Mouse (Mus musculus) adrenal gland, adult (tissue): ENCODE results near the gene Fank1.
A peak's percentile ranks its signal among the peaks of the same experiment; 100 is the strongest.

Source experiments
- DNase-seq, 2 experiments: peaks; one replicate each; pipeline ENCODE4 v3.0.0; 2022 to 2023; ENCODE audit warnings: low spot score in 1 of 2; ENCODE audit not compliant: inconsistent age in 2 of 2

Gene Fank1

DNA sequence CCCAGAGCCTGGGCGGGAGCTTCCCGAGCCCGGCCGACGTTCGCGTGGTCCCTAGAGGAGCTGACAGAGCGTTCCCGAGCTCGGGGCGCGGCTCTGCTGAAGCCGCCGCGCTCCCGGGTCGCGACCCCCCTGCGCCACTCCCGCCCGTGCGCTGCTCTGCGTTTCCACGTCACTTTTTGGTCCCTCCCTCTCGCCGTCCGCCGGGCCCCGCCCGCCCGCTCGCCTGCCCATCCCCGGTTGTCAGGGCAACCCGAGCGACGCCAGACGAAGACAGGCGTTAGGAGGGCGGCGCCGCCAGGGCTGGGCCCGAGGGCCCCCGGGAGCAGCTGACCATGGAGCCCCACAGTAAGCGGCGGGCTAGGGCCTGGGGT lies at the start of gene Fank1:
Gene Fank1 (plus strand): TSS at position 236 of the 371 bp plus-strand sequence.
- peak; percentile 91 to 95 for DNase-seq

DNA sequence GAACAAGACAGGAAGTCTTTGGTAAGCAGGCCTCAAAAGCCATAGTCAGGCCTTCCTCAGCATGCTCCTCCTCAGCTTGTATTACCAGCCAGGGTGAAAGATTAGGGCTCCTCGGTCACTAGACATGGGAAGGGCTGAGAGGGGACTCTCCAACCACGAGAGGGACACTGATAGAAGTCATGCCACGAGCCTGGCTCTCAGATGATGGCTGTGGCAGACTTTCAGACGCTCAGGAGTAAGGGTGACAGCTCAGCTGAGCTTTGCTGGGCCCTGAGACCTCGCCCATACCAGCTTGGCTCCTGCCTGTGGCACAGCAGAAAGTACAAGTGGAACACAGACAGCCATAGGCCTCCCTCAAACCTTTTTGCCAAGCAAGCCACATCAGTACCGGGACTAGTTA lies 49.6 kb upstream of the Fank1 start:
- DNase-seq = no peak

DNA sequence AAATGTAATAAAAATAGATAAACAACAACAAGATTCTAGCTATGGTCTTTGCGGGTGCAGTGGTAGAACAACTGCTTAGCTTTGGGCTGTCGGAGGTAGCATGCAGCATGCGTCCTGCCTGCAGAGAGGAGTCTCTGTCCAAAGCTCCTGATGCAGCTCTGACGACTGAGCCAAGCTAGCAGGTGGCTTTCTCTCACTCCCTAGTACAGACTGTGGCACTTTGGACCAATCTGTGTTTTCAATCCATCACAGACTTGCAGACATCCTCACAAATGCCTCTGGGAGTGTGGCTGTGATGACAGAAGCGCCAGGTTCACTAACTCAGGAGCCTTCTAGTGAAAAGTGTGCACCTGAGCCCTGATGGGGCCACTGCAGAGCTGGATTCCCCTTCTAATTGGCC lies 47.3 kb upstream of the Fank1 start:
- no peak for DNase-seq

DNA sequence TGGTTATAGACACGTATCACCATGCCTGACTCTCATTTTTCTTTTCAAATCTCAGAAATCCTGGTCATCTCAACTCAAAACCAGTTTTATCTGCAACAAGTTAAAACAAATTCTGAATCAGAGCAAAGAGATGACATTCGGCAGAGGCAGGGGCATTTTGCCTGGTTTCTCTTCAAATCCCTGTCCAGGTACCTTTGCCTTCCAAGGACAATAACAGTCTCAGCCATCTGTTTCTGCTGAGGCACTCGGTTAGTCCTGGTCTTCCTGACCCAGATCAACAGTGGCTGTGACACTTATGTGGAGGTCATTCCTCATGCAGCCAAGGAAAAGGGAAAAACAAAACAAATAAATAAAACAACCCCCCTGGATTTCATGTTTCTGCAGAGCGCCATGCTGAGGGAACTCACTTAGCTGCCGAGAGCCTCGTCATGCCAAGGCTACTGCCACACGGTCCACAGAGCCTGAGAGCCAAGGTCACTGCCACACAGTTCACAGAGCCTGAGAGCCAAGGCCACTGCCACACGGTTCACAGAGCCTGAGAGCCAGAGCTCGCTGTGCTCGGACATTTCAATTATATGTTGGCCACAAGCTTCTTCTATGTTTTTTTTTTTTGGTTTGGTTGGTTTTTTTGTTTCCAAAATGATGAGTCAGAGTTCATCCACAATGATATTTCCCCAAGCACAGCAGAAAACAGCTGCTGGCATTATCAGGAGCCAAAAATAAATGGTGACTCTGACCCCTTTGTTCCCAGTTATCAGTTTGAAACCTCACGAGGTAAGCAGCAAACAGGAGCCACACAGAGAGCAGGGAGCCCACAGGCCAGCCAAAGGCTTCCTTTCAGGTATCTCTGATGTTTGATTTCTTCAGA lies 46.1 kb upstream of the Fank1 start:
- peak; percentile 65 to 77 for DNase-seq

DNA sequence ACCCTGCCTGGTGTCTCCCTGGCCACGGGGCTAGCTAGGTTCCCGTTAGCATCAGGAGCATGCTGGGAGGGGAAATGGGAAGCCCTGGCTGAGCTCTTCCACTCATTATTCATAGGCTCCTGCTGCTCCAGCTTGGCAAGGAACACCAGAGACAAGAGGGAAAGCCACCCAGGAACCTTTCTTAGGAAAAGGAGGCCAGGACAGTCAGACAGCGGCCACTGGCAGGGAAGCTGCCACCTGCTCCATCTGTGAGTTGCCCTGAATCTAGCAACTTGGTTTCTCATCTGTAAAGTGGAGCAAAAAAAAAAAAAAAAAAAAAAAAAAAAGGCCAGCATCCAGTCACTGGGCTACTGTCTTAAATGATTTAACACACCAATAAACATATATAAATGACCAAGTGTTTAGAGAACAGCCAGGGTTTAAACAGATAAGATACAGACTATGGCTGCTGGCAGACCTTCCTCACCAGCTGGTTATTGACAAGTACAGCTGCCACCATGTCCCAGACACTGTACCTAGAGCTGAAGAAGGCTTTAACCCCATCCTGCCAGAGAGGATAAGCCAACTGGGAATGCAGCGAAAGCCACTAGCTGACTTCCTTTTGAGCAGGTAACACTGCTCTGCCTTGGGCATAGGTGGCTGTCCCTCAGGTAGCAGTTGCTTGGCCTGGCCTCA lies 44.6 kb upstream of the Fank1 start:
- DNase-seq = no peak

DNA sequence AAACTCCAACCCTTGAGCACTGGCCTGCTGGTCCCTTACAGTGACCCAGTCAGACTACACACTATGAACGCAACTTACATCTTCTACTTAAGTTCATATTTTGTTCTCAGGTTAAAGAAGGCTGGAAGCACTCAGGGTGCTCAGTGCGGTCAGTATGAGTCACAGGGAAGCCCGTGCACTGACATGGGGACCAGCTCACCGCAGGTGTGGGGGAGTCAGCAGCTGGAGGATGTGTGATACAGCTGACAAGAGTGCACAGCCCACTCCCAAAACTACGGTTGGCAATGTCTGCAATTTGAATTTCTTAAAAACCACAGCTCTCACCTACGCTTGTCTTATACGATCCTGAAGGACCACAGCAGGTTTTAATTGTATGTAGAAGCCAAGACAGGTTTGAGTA lies 36.1 kb upstream of the Fank1 start:
- no peak for DNase-seq

DNA sequence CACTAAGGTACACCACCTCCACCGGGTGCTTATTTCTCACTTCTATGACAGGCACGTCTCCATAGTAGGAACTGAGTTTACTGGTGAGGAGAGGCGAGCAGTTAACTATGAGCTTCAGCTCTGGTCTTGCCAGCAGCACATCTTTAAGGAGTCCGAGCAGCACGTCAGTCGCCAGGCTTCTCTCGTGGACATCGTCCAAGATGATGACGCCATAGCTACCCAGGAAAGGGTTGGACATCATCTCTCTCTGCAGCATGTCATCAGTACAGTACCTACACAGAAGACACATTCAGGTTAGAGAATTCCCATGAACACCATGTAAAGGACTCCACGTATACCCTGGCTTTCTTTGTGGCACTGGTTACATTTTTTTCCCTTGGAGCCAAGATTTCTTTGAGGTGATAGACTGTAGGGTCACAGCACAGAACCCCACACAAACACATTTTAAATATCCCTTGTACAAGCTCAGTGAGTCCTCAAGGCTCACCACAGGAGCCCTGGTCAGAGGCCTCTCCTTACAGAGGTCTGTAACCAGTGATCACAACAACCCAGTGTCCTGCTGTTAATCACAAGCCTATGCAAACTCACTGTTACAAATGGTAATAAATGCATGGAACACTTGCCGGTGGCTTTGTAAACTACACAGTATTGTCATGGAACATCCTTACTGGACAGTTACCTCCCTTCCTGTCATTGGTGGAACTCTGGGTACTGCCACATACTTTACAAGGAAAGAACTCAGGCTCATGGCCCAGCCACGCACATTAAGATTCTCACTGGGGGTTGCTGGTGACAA lies 33.9 kb upstream of the Fank1 start:
- no peak for DNase-seq

DNA sequence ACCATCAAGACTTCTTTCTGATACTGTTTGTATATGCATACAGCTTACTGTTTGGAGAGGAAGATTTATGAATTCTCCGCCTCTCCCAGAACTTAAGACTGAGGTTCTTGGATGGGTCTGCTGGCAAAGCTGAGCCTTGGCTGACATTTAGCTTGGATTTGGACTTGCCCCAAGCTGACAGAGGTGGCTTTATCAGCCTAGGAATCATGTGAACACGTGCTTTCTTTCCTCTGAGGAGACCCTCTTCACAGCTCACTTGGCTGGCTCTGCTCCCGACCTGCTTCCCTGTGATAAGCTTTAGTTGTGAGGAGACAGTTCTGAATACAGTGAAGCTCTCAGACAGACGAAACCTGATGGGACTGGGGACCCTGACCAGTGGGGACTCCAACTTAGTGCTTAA lies 33.0 kb upstream of the Fank1 start:
- peak in 1 of 2 experiments; percentile 73 for DNase-seq

DNA sequence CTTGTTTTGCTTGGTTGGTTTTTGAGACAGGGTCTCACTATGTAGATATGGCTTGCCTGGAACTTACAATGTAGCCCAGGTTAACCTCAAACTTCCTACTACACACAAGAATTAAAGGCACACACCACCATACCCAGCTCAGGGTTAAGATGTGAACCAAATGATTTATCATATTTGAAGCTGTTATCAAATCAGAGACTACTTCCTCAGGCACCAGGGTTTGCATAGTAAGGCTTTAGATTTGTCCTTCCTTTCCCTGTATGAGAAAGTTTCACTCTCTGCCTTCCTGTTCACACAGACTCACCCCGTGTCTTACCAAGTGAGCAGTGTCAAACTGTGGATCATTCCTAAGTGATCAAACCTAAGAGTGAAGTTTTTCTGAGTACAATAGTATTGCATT lies 32.5 kb upstream of the Fank1 start:
- DNase-seq = no peak

DNA sequence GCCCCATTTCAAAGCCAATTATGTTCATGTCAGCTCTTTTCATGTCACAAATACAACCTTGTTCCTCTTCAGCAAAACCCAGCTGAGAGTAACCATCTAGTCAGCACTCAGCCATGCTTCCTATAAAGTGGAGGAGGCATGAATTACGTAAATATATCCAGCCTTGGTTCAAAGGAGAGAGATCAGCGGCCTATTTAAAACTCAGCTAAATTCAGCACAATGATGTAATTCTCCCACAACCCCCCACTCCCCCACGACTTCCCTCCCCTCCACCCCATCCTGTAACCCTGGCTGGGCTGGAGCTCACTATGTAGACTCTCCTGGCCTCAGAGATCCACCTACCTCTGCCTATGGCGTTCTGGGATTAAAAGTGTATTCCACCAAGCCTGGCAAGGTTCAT lies 32.0 kb upstream of the Fank1 start:
- DNase-seq = no peak

DNA sequence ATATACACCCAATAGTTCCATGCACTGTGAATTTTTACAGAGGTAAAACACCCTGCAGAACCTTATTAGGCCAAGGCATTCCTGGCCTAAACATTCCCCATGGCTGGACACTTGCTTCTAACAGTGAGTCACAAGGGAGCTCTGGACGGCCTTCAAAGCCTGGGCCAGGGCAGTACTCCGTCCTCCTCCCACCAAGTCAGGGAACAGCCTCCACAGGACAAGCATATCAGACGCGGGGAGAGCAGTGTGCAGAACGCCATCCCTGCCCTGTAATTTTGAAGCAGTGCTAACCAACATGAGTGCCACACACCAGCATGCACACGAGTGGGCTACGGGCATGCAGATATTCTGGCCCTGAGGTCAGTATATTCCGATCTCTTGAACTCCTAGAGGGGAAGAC lies 29.3 kb upstream of the Fank1 start:
- peak; percentile 80 to 88 for DNase-seq

DNA sequence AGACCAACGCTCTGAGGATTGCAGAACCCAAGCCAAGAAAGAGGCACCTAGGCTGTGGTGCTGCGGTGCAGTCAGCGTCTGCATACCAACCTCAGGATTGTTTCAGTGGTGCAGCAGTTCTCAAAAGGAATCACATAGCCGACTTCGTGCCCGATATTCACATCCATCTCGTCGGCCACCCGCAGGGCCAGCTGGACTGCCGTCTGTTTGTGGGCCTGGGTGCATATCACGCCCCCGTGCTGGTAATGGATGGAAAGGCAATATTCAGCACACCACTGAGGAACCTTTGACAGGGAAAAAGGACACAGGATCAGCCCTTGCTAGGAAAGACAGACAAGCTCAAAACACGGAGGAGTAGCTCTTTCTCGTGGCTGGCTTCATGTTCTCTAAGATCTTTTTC lies 27.9 kb upstream of the Fank1 start:
- DNase-seq = no peak

DNA sequence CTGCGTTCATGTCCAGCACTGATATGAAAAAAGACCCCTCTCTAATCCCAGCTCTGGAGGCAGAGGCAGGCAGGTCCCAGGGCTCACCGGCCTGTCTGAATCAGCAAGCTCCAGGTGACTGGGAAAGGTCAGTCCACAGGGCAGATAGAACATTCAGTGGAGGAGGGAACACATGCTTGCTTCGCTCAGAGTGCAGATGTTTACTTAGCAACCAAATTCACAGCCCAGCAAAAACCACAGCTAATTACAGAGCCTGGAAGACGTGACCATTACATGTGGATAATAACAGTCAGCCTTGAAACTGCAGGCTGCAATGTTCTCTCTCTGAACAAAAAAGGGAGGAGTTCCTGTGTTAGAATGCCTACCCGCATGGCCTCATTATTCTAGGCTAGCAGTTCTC lies 26.0 kb upstream of the Fank1 start:
- no peak for DNase-seq

DNA sequence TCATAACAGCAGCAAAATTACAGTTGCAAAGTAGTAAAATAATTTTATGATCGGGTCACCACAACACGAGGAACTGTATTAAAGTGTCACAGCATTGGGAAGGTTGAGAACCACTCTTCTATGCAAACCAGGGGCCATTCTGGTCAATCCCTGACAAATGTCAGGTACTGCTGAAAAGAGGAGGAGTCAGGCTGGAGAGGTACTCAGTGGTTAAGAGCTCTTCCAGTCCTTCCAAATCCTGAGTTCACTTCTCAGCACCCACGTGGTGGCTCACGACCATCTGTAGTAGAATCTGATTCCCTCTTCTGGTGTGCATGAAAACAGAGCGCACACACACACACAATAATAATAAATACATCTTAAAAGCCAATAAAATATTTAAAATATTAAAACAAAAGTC lies 25.5 kb upstream of the Fank1 start:
- no peak for DNase-seq

DNA sequence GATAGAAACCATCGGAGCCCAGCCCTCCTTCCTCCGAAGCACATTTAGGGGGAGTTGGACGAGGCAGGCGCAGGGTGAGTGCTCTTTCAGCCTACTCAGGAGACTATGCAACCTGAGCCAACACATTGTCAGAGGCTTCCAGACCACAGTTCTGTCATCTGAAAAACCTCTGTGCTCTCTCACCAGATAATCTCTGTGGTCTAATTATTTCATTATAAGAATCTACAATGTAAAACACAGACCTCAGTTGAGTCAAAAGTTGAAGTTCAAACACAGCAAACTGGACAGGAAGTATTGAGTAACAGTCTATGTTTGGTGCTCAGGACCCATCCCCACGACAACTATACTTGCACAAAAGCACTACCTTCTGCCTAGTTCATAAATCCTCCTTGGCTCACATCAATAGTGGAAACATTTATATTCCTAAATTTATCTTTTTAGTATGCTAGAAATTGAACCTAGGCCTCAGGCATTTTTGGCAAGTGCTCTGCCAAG lies 18.7 kb upstream of the Fank1 start:
- DNase-seq = peak in 1 of 2 experiments; percentile 31

DNA sequence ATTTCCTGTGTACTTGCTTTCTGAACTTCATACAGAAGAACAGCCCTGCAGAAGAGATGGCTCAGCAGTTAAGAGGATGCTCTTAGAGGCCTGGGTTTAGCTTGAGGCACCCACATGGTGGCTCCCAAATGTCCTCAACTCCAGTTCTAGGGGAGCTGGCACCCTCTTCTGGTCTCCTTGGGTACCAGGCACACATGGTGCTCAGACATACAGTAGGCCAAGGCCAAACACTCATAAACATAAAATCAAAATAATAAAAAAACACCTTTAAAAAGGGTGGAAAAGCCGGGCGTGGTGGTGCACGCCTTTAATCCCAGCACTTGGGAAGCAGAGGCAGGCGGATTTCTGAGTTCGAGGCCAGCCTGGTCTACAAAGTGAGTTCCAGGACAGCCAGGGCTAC lies 17.9 kb upstream of the Fank1 start:
- peak in 1 of 2 experiments; percentile 34 for DNase-seq

DNA sequence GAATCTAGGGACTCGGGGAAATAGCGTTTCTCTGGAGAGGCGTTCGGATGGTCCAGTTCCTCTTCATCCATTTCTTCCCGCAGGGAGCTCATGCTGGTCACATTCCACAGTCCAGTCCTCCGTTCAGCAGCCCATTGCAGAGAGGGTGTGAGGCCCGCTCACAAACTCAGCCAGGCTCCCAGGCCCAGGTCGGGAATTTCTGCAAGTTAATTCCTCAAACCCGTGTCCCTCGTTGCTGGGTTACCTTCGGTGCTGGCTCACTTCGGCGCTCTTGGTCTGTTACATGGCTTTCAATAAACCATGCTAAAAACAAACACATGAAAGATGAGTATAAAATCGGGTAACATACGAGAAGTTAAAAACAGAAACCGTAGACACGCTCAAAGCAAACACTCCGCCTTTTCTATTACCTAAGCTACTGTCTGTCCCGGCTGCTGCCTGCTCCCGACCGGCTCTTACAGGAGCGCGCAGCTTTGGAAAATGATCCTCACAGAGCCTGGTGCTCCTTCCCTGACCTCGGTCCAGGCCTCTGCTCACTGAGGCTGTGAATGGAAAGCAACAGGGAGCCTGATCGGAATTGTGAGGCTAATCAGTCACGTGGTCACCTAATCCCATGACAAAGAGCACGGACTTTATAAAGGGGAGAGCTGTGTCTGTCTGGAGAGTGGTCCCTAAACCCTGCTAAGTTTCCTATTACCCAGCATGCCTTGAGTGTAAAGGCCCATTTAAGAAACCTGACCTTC lies 16.9 kb upstream of the Fank1 start:
- DNase-seq = peak; percentile 34 to 67

DNA sequence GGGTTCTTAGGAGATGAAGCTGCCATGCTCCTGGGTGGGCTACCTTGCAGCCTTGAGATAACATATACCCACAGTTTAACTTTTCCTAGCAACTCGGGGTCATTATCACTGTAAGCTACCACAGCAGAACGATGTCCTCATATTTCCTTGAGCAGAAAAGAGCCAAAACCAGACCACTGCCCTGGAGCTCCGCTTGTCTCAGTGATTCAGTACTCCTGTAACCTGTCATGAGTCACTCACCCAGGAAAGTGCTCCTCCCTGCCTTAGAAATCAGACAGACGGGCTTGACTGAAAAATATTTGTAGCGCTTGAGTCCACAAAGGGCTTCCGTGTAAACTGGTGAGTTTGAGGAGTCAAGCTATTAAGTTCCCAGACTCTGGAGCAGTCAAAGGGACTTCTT lies 14.0 kb upstream of the Fank1 start:
- peak in 1 of 2 experiments; percentile 67 for DNase-seq

DNA sequence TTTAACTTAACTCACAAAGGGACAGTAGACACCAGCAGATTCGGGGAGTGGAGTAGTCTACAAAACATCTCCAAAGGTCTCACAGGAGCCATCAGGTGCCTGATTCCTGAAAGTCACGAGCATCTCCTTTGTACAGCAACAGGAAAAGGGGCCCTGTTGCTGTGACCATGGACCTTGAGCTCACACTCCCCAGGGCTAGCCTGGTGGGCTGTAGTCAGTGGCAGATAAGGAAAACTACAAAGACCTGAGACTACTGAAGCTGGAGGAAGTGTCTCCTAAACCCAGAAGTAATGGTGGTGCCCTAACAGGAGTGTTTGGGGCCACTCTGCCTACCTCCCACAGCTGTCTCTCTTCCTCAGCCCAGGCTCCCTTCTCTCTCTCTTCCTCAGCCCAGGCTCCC lies 12.2 kb upstream of the Fank1 start:
- no peak for DNase-seq

DNA sequence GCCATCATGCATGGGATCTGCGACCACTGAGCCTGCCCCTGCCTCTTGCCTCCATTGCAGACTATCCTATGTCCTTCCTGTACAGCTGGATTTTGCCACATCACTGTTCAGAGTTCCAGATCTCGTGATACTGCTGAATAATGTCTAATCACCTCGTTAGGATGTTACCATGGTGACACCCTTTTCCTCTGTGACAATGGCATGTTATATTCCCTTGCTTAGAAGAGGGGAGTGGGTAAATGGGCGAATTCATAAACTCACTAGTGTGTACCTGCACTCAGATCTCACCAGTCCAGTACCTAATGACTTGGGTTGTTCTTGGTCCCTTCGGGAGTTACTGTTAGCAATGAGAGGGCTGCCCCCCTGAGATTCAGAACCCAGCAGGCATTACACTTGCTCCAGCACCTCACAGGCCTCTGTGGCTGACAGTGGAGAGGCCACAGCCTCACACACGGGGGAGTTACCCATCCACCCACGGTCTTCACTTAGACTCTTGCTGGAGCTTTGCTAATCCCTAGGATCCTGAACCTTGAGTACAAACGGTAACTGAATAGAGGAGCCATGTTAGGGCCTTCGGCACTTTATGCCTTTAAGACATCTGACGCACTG lies 11.3 kb upstream of the Fank1 start:
- no peak for DNase-seq
